Mouse (Mus musculus): Measurements from ENCODE around the gene Ccdc6.
A peak's percentile ranks its signal among the peaks of the same experiment; 100 is the strongest.

Gene Ccdc6

GRCm38 (mm10) chr10:70132714-70133113 lies 35.8 kb downstream of the Ccdc6 start:
- no peak for DNase-seq (ENCODE audit: low spot score)

- DNase-seq (ENCODE audit: low spot score), result no peak
Observed at GRCm38 (mm10) chr10:70133188-70133587, 36.3 kb downstream of the Ccdc6 start.

- DNase-seq (ENCODE audit: low spot score), result no peak
Observed at GRCm38 (mm10) chr10:70135680-70136079, 38.8 kb downstream of the Ccdc6 start.

GRCm38 (mm10) chr10:70137652-70138051 lies 40.7 kb downstream of the Ccdc6 start:
- DNase-seq (ENCODE audit: low spot score), result no peak

GRCm38 (mm10) chr10:70138150-70138549 lies 41.2 kb downstream of the Ccdc6 start:
- no peak for DNase-seq (ENCODE audit: low spot score)

GRCm38 (mm10) chr10:70139368-70139767 lies 42.4 kb downstream of the Ccdc6 start:
- DNase-seq (ENCODE audit: low spot score), result no peak

GRCm38 (mm10) chr10:70140414-70140813 lies 43.5 kb downstream of the Ccdc6 start:
- DNase-seq (ENCODE audit: low spot score), result no peak

GRCm38 (mm10) chr10:70142623-70143022 lies 45.7 kb downstream of the Ccdc6 start:
- DNase-seq (ENCODE audit: low spot score), result no peak

GRCm38 (mm10) chr10:70144004-70144557 lies 47.2 kb downstream of the Ccdc6 start:
- DNase-seq (ENCODE audit: low spot score), result no peak

- DNase-seq (ENCODE audit: low spot score), result no peak
Observed at GRCm38 (mm10) chr10:70145873-70146272, 49.0 kb downstream of the Ccdc6 start.

- peak; percentile 36 for DNase-seq (ENCODE audit: low spot score)
Observed at GRCm38 (mm10) chr10:70149093-70149492, 52.2 kb downstream of the Ccdc6 start.

- no peak for DNase-seq (ENCODE audit: low spot score)
Observed at GRCm38 (mm10) chr10:70150301-70150700, 53.4 kb downstream of the Ccdc6 start.

- no peak for DNase-seq (ENCODE audit: low spot score)
Observed at GRCm38 (mm10) chr10:70151171-70151570, 54.2 kb downstream of the Ccdc6 start.

- DNase-seq (ENCODE audit: low spot score), result no peak
Observed at GRCm38 (mm10) chr10:70152190-70152743, 55.3 kb downstream of the Ccdc6 start.

- DNase-seq (ENCODE audit: low spot score), result no peak
Observed at GRCm38 (mm10) chr10:70153810-70154209, 56.9 kb downstream of the Ccdc6 start.

GRCm38 (mm10) chr10:70156431-70157165 lies 59.7 kb downstream of the Ccdc6 start:
- DNase-seq (ENCODE audit: low spot score), result no peak

- DNase-seq (ENCODE audit: low spot score), result no peak
Observed at GRCm38 (mm10) chr10:70159651-70160320, 62.9 kb downstream of the Ccdc6 start.

GRCm38 (mm10) chr10:70160811-70161210 lies 63.9 kb downstream of the Ccdc6 start:
- no peak for DNase-seq (ENCODE audit: low spot score)

- DNase-seq (ENCODE audit: low spot score), result no peak
Observed at GRCm38 (mm10) chr10:70161504-70161903, 64.6 kb downstream of the Ccdc6 start.

- DNase-seq (ENCODE audit: low spot score), result no peak
Observed at GRCm38 (mm10) chr10:70163681-70164080, 66.8 kb downstream of the Ccdc6 start.

GRCm38 (mm10) chr10:70165877-70166276 lies 69.0 kb downstream of the Ccdc6 start:
- peak; percentile 29 for DNase-seq (ENCODE audit: low spot score)

GRCm38 (mm10) chr10:70166427-70166826 lies 69.5 kb downstream of the Ccdc6 start:
- DNase-seq (ENCODE audit: low spot score), result no peak

GRCm38 (mm10) chr10:70167625-70168024 lies 70.7 kb downstream of the Ccdc6 start:
- DNase-seq (ENCODE audit: low spot score), result no peak
